Mouse (Mus musculus) kidney, postnatal 0 days (tissue): ENCODE results near the gene Znfx1. TPM values are rescaled to one million over a fixed set of nuclear protein-coding genes. Genes with fewer than 3 reads are reported as not detected.
A peak's percentile ranks its signal among the peaks of the same experiment; 100 is the strongest.

ENCODE experiments used
- ATAC-seq: fragments of 200-750 bp; cut with Nextera tagmentation; replicated peaks from 2 replicates; pipeline ENCODE4 v1.8.0; 2017; ENCODE audit warnings: low read depth, moderate number of reproducible peaks, moderate TSS enrichment, moderate library complexity; ENCODE audit not compliant: low FRiP score
- DNase-seq: peaks from one replicate; pipeline ENCODE4 v3.0.0-alpha.2; 2016; ENCODE audit warnings: low spot score
- H3K27ac ChIP-seq: fragments of 300-500 bp; sonication (generic); 2 replicates; pipeline ENCODE4 v1.5.1; 2014; ENCODE audit warnings: mild to moderate bottlenecking
- H3K27me3 ChIP-seq: fragments of 300-500 bp; sonication (generic); 2 replicates; pipeline ENCODE4 v1.6.1; 2014; ENCODE audit warnings: low read length, mixed read lengths; ENCODE audit not compliant: insufficient read depth
- H3K36me3 ChIP-seq: fragments of 300-500 bp; sonication (generic); 2 replicates; pipeline ENCODE4 v1.6.1; 2014; ENCODE audit warnings: low read length, mixed read lengths; ENCODE audit not compliant: insufficient read depth
- H3K4me1 ChIP-seq: fragments of 300-500 bp; sonication (generic); replicated peaks from 2 replicates; pipeline ENCODE4 v1.6.1; 2014; ENCODE audit warnings: antibody characterized with exemption, low read length, mixed read lengths; ENCODE audit not compliant: insufficient read depth
- H3K4me2 ChIP-seq: fragments of 300-500 bp; sonication (generic); 2 replicates; pipeline ENCODE4 v1.6.1; 2014; ENCODE audit warnings: mild to moderate bottlenecking, low read length, moderate library complexity, mixed read lengths
- H3K4me3 ChIP-seq: fragments of 300-500 bp; sonication (generic); replicated peaks from 2 replicates; pipeline ENCODE4 v1.5.1; 2014; ENCODE audit warnings: low read depth, low read length
- H3K9ac ChIP-seq: fragments of 300-500 bp; sonication (generic); 2 replicates; pipeline ENCODE4 v1.6.1; 2014; ENCODE audit warnings: low read depth, low read length
- H3K9me3 ChIP-seq: fragments of 300-500 bp; sonication (generic); replicated peaks from 2 replicates; pipeline ENCODE4 v1.6.1; 2016; ENCODE audit warnings: low read length, inconsistent platforms, mixed read lengths
- CTCF ChIP-seq: IDR thresholded peaks from 2 replicates; pipeline ENCODE4 v1.5.1; 2016; ENCODE audit warnings: antibody characterized with exemption, low read depth, mild to moderate bottlenecking, moderate library complexity
- WGBS: fragments of 180-500 bp; shearing (Covaris S2); extraction: QIAGEN DNeasy Blood & Tissue Kit; methylation state at CpG from one replicate; pipeline ENCODE4 v1.1.7; 2014; 5-methylcytosine and 5-hydroxymethylcytosine counted together
- polyA plus RNA-seq: library from polyadenylated mRNA; unstranded; fragments of >200 nt; fragmentation: Nextera tagmentation; extraction: Ambion mirVana; gene quantifications from 2 replicates; pipeline ENCODE4 v1.2.1, GENCODE M21; 2015

Gene Znfx1
- polyA plus RNA-seq: 10.7 and 11.8 TPM in 2 replicates

DNA sequence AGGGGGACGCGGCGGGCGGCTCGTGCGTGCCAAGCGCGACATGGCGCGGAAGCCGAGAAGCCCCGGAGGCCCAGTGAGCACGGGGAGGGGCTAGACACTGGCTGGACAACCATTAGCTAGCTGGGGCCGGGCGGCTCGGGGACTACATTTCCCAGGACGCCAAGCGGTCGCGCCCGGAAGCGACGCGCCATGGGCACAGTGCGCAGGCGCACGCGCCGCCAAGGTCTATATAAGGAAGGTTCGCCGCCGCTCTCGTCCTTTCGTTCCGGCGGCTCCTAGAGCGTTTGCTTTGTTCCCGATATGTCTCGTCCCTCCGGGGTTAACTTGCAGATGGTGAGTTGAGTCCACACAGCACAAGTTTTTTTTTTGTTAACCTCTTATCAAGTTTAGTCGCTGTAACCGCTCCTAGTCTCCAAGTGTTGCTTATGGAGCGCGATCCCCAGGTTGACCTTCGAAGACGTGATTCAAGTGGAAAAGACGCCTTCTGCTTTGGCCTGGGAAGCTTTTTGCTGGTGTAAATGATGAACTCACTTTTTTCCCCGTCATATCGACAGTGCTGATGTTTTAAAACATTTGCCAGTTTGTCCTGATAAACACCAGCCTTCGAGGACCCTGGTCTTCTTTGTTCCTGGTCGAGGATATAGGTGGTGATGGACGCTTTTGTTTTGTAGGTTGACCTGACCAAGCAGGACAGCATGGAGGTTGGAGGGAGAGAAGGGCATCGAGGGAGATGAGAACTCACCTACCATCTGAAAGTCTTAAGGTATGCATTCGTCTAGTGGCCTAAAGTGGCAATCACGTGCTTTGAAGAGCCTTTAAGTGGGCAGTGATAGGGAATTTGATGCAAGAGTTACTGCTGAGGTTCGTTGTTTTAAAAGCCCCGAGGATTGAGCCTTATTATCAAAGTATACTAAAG lies at the start of gene Znfx1:
Znfx1 (minus strand) TSS at position 51 of the 916 bp plus-strand sequence.
- WGBS: under 1% methylated on average over 57 of the region's 57 CpGs
- peak; percentile 98 for DNase-seq
- Histone ChIP-seq H3K27ac (peak within 1 kb of the TSS; percentile 96), H3K4me3 (peak within 1 kb of the TSS; percentile 85), H3K9me3 (no peaks in the 10 kb centered on the region), H3K4me2 (peak within 1 kb of the TSS; percentile 67), H3K36me3 (peaks cover 17% of the 10 kb centered on the region; the same call in 1 of the 2 replicates), H3K9ac (peak within 1 kb of the TSS; percentile 87), H3K27me3 (no peaks in the 10 kb centered on the region), H3K4me1 (peaks cover 21% of the 10 kb centered on the region)
- ATAC-seq: peak; percentile 93
- TF ChIP-seq CTCF: no peak; the same call in 1 of the 2 replicates

DNA sequence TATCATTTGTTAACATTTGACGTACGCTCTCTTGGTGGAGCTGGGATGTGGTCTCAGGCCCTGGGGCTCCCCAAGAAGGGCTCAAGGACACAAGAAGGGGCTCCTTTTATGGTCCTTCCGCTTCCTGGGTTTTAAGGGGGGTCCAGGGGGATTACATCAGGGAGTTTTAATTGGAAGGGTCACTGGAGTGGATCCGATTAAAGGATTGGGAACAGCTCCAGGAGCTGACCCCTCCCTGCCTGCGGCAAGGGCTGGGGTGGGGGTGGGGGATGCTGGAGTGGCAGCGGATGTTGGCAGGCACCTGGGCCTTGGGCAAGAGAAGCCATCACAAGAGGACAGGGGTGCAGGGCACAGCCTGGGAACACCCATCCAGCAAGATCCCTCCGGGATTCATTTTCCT lies 49.4 kb upstream of the Znfx1 start:
- no peaks in the 10 kb centered on the region for H3K27me3 ChIP-seq
- no peak for TF ChIP-seq CTCF
- no peaks in the 10 kb centered on the region for H3K4me1 ChIP-seq
- no peak overlapping the region for H3K4me3 ChIP-seq
- ATAC-seq (peak; percentile 24; the same call in 1 of the 2 replicates), DNase-seq (no peak)
- 53% methylated on average over 7 of the region's 7 CpGs for WGBS
- H3K9ac ChIP-seq: no peak overlapping the region
- H3K27ac ChIP-seq: no peak overlapping the region
- H3K9me3 ChIP-seq: no peaks in the 10 kb centered on the region
- H3K4me2 ChIP-seq: no peak overlapping the region
- no peaks in the 10 kb centered on the region for H3K36me3 ChIP-seq

DNA sequence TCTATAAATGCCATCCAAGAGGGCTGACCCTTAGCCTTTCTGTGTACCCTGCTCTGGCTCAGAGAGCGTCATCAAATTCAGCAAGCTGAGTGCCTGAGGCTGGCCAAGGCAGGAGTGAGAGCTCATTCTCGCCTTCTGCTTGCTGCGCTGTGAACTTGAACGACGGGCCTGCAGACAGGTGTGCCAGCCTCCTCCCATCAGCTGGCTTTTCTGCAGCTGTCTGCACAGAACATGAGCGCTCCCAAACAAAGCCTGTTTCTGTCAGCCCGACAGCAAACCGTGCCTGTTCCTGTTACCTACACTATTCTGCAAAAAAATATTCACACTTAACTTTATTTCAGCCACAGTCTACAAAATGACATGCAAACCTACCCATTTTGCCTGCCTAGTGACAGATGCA lies 46.7 kb upstream of the Znfx1 start:
- Histone ChIP-seq H3K9me3 (no peaks in the 10 kb centered on the region), H3K4me1 (no peaks in the 10 kb centered on the region), H3K4me2 (no peak overlapping the region), H3K36me3 (no peaks in the 10 kb centered on the region), H3K27me3 (no peaks in the 10 kb centered on the region), H3K27ac (no peak overlapping the region), H3K9ac (no peak overlapping the region), H3K4me3 (no peak overlapping the region)
- ATAC-seq: no peak
- no peak for DNase-seq
- WGBS: 75% methylated on average over 8 of the region's 8 CpGs
- no peak for TF ChIP-seq CTCF

DNA sequence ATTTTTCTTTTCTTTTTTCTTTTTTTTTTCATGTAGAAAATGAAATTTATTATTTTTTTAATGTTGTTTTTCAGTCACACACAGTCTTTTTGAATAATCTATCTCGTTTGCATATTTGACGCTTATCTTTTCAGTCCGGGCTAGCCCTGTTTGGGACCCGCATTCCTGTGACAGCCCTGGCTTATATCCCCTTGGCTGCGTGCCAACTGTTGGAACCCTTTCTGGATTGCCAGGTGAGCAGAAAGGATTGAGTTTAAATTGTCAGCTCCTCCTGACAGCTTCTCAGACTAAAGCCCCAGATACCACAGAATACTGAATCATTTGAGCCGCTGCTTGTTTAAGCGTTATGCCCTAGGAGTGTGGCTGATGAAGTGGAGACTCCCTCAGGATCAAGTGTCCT lies 40.7 kb upstream of the Znfx1 start:
- TF ChIP-seq CTCF: no peak
- WGBS: 47% methylated on average over 7 of the region's 7 CpGs
- no peak for ATAC-seq

DNA sequence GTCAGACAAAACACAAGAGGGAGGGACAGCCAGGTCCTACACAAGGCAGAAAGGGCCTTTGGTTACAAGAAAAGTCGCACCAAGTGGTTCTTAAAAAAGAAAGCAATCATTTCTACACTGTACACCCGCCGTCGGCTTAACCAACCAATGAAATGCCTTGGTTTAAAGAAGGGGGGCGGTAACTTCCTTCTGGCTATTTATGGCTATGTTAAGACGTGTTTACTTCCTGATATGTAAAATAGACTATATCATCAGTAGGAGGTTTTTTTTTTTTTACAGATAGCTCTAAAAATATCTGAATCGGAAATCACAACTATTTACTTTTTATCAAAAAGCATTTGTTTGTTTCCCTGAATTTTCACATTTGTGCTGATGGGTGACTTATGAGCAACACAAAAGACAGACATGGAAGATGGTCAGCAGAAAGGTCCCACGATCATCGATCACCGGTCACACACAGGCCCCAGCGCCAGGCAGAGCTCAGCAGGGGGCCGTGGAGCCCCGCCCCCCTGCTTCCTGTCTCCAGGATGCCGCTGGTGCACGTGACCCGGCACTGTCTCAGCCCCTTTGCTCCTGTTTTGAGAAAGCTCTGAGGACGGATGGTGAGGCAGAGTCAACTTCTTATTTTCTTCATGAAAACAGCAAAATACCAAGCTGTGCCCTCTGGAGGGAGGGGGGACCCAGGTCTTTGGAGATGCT lies 39.1 kb upstream of the Znfx1 start:
- no peak overlapping the region for H3K27ac ChIP-seq
- H3K4me1 ChIP-seq: no peaks in the 10 kb centered on the region
- H3K27me3 ChIP-seq: no peaks in the 10 kb centered on the region
- ATAC-seq (no peak), DNase-seq (no peak)
- 72% methylated on average over 17 of the region's 17 CpGs for WGBS
- no peak for TF ChIP-seq CTCF
- no peaks in the 10 kb centered on the region for H3K9me3 ChIP-seq
- H3K4me2 ChIP-seq: no peak overlapping the region
- H3K4me3 ChIP-seq: no peak overlapping the region
- H3K36me3 ChIP-seq: no peaks in the 10 kb centered on the region
- no peak overlapping the region for H3K9ac ChIP-seq

More for the DNA sequence above, 40.7 kb upstream of the Znfx1 start:
- Histone ChIP-seq H3K36me3 (no peaks in the 10 kb centered on the region), H3K4me3 (no peak overlapping the region), H3K9me3 (no peaks in the 10 kb centered on the region), H3K27me3 (no peaks in the 10 kb centered on the region), H3K4me2 (no peak overlapping the region), H3K27ac (no peak overlapping the region), H3K9ac (no peak overlapping the region), H3K4me1 (no peaks in the 10 kb centered on the region)
- DNase-seq: no peak

DNA sequence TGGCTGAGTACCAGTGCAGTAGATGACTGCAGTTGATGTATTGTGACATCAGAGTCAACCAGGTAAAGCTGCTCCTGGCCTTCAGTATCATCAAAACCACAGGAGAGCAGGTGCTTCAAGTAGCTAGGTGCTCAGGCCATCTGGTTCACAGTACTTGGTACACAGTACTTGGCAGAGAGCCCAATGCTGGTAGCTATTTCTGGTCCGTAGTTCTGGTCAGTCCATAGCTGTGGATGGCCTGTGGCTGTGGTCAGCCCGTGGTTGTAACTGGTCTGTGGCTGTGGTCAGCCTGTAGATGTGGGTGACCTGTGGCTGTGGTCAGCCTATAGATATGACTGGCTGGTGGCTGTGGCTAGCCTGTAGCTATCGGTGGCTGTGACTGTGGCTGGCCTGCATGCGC lies 31.9 kb upstream of the Znfx1 start:
- Histone ChIP-seq H3K36me3 (no peaks in the 10 kb centered on the region), H3K4me2 (no peak overlapping the region), H3K9me3 (no peaks in the 10 kb centered on the region), H3K4me3 (no peak overlapping the region), H3K9ac (no peak overlapping the region), H3K4me1 (no peaks in the 10 kb centered on the region), H3K27me3 (no peaks in the 10 kb centered on the region), H3K27ac (no peak overlapping the region)
- no peak for TF ChIP-seq CTCF
- ATAC-seq (no peak), DNase-seq (no peak)
- 89% methylated on average over 4 of the region's 4 CpGs for WGBS
